8 mouse cellular contexts compared by ENCODE assay signal in genomic region chr7:35584786-35585190, GRCm38 (mm10). TPM values are rescaled to one million over a fixed set of nuclear protein-coding genes. Genes with fewer than 3 reads are reported as not detected.
DNase-seq lines count a peak whose midpoint lies in the region; ATAC-seq and TF ChIP-seq lines count a peak whose summit lies in the region.

No protein-coding gene starts in this region.

- peaks cover 46% of the 10 kb centered on the region for H3K27me3 ChIP-seq in erythroblast, embryonic 14.5 days (ENCODE audit: control insufficient read depth)
- peaks cover 29% of the 10 kb centered on the region for H3K27me3 ChIP-seq in forebrain, embryonic 14.5 days (replicated peaks; ENCODE audit: control insufficient read depth, insufficient read depth, low read length)
- H3K27me3 ChIP-seq in intestine, postnatal 0 days (replicated peaks; ENCODE audit: control insufficient read depth, insufficient read depth, low read length), result peaks cover 30% of the 10 kb centered on the region

- peak overlapping the region; percentile 99 for H3K4me2 ChIP-seq in forebrain, embryonic 14.5 days (ENCODE audit: low read length)
- H3K4me2 ChIP-seq in intestine, postnatal 0 days (replicated peaks; ENCODE audit: low read depth), result peak overlapping the region; percentile 98

- WGBS in forebrain, embryonic 14.5 days, result under 1% methylated on average over 50 of the region's 50 CpGs
- under 1% methylated on average over 48 of the region's 50 CpGs for WGBS in intestine, postnatal 0 days

- peaks cover 59% of the 10 kb centered on the region for H3K4me1 ChIP-seq in erythroblast, embryonic 14.5 days (ENCODE audit: control insufficient read depth)
- peaks cover 9% of the 10 kb centered on the region for H3K4me1 ChIP-seq in forebrain, embryonic 14.5 days (ENCODE audit: control insufficient read depth, insufficient read depth, low read length)
- H3K4me1 ChIP-seq in intestine, postnatal 0 days (replicated peaks; ENCODE audit: control insufficient read depth, insufficient read depth, low read length), result peaks cover 7% of the 10 kb centered on the region

- peaks cover 3% of the 10 kb centered on the region for H3K36me3 ChIP-seq in erythroblast, embryonic 14.5 days (ENCODE audit: control insufficient read depth)
- H3K36me3 ChIP-seq in forebrain, embryonic 14.5 days (ENCODE audit: control insufficient read depth, insufficient read depth, low read length), result no peaks in the 10 kb centered on the region
- no peaks in the 10 kb centered on the region for H3K36me3 ChIP-seq in intestine, postnatal 0 days (ENCODE audit: control insufficient read depth, insufficient read depth)

- H3K9me3 ChIP-seq in erythroblast, embryonic 14.5 days (ENCODE audit: control insufficient read depth, low read length), result peaks cover 9% of the 10 kb centered on the region; the same call in 1 of the 2 replicates
- H3K9me3 ChIP-seq in forebrain, embryonic 14.5 days (replicated peaks; ENCODE audit: control insufficient read depth, low read length), result no peaks in the 10 kb centered on the region
- H3K9me3 ChIP-seq in intestine, postnatal 0 days (ENCODE audit: control insufficient read depth), result no peaks in the 10 kb centered on the region

- H3K4me3 ChIP-seq in erythroblast, embryonic 14.5 days (replicated peaks), result peak overlapping the region; percentile 88
- peak overlapping the region; percentile 77 for H3K4me3 ChIP-seq in forebrain, embryonic 14.5 days (ENCODE audit: low read depth, low read length)
- H3K4me3 ChIP-seq in intestine, postnatal 0 days (ENCODE audit: low read depth, low read length), result peak overlapping the region; percentile 78

- peak overlapping the region; percentile 35 for H3K9ac ChIP-seq in forebrain, embryonic 14.5 days (ENCODE audit: low read length)
- H3K9ac ChIP-seq in intestine, postnatal 0 days (ENCODE audit: low read depth, low read length), result peak overlapping the region; percentile 45; the same call in 1 of the 2 replicates

- no peak for TF ChIP-seq CTCF in intestine, postnatal 0 days (IDR thresholded peaks at IDR 0.05; ENCODE audit: low read depth)

- ATAC-seq in erythroblast, adult 5-6 weeks (replicated peaks; ENCODE audit: low FRiP score, poor library complexity, severe bottlenecking), result no peak
- no peak for ATAC-seq in forebrain, embryonic 14.5 days
- ATAC-seq in intestine, postnatal 0 days, result no peak

- H3K27ac ChIP-seq in forebrain, embryonic 14.5 days (ENCODE audit: low read depth, low read length), result no peak overlapping the region
- no peak overlapping the region for H3K27ac ChIP-seq in intestine, postnatal 0 days (ENCODE audit: low read depth, low read length)

- peak; percentile 59 for DNase-seq in R1 (ENCODE audit: low read depth, low spot score)
- peak; percentile 56 for DNase-seq in forebrain, embryonic 14.5 days (ENCODE audit: low spot score)
- DNase-seq in lung, postnatal 14 days, result peak; percentile 21
- peak; percentile 57 to 65 for DNase-seq in spleen, postnatal 10 days (ENCODE audit: low spot score in 2 of 2)
- no peak for DNase-seq in frontal cortex, postnatal 25 days (ENCODE audit: low spot score in 2 of 2)

RNA-seq across cellular contexts. Expression of gene Rgs9bp, which starts 0.6 kb away (rescaled TPM):
- 0.01 TPM in 1 of 2 replicates, not detected in the other for polyA plus RNA-seq in erythroblast, embryonic 14.5 days (2012)
- total RNA-seq in erythroblast, adult 5-6 weeks (2015; ENCODE audit: low replicate concordance), result 0.42 and 1.7 TPM in 2 replicates
- total RNA-seq in erythroblast, adult 5-6 weeks (2017; ENCODE audit: low replicate concordance), result 0.14 and 0.68 TPM in 2 replicates
- polyA plus RNA-seq in forebrain, embryonic 14.5 days (2014; fragmentation: Nextera tagmentation; extraction: Ambion mirVana), result 0.08 and 0.12 TPM in 2 replicates
- 0.03 TPM in 2 replicates for polyA plus RNA-seq in intestine, postnatal 0 days (2015; fragmentation: Nextera tagmentation; extraction: Ambion mirVana)

RNA-seq across cellular contexts. Expression of gene Ankrd27, which starts 1.3 kb away (rescaled TPM):
- polyA plus RNA-seq in erythroblast, embryonic 14.5 days (2012), result 2.0 and 4.3 TPM in 2 replicates
- 11.5 and 35.4 TPM in 2 replicates for total RNA-seq in erythroblast, adult 5-6 weeks (2015; ENCODE audit: low replicate concordance)
- total RNA-seq in erythroblast, adult 5-6 weeks (2017; ENCODE audit: low replicate concordance), result 12.3 and 20.6 TPM in 2 replicates
- 21.8 and 26.3 TPM in 2 replicates for polyA plus RNA-seq in forebrain, embryonic 14.5 days (2014; fragmentation: Nextera tagmentation; extraction: Ambion mirVana)
- 10.0 and 11.1 TPM in 2 replicates for polyA plus RNA-seq in intestine, postnatal 0 days (2015; fragmentation: Nextera tagmentation; extraction: Ambion mirVana)

RNA-seq across cellular contexts. Expression of gene Nudt19, which starts 28.7 kb away (rescaled TPM):
- 8.9 and 10.5 TPM in 2 replicates for polyA plus RNA-seq in erythroblast, embryonic 14.5 days (2012)
- 55.3 and 55.8 TPM in 2 replicates for total RNA-seq in erythroblast, adult 5-6 weeks (2015; ENCODE audit: low replicate concordance)
- total RNA-seq in erythroblast, adult 5-6 weeks (2017; ENCODE audit: low replicate concordance), result 10.0 and 24.4 TPM in 2 replicates
- polyA plus RNA-seq in forebrain, embryonic 14.5 days (2014; fragmentation: Nextera tagmentation; extraction: Ambion mirVana), result 110 and 113 TPM in 2 replicates
- polyA plus RNA-seq in intestine, postnatal 0 days (2015; fragmentation: Nextera tagmentation; extraction: Ambion mirVana), result 81.1 and 87.4 TPM in 2 replicates

RNA-seq across cellular contexts. Expression of gene Tdrd12, which starts 47.2 kb away (rescaled TPM):
- not detected in 2 replicates for polyA plus RNA-seq in erythroblast, embryonic 14.5 days (2012)
- not detected in 2 replicates for total RNA-seq in erythroblast, adult 5-6 weeks (2015; ENCODE audit: low replicate concordance)
- total RNA-seq in erythroblast, adult 5-6 weeks (2017; ENCODE audit: low replicate concordance), result 0.94 TPM in 1 of 2 replicates, not detected in the other
- 0.50 and 0.78 TPM in 2 replicates for polyA plus RNA-seq in forebrain, embryonic 14.5 days (2014; fragmentation: Nextera tagmentation; extraction: Ambion mirVana)
- polyA plus RNA-seq in intestine, postnatal 0 days (2015; fragmentation: Nextera tagmentation; extraction: Ambion mirVana), result 1.5 and 2.0 TPM in 2 replicates

Comparison
In these comparisons a context has a peak if more than half of its experiments do, and no peak if none do; other contexts are left out.
1. DNase-seq: peak in R1 (single experiment), forebrain, embryonic 14.5 days (single experiment), lung, postnatal 14 days (single experiment) and spleen, postnatal 10 days (2 of 2); none in frontal cortex, postnatal 25 days (0 of 2).
2. Peak in every context shown above with its lines, with median percentiles within 50 percentile points of each other: H3K4me3 ChIP-seq.